Mouse (Mus musculus) kidney, adult 2 months (tissue): ENCODE measurements at regions not wholly inside any gene's neighbourhood (a gene's known extent, or its start where the extent isn't known, plus 50 kb on each side); places are given as distances from the start of the nearest gene placed in this dataset.

Source experiments
- CTCF ChIP-seq: fragments of 200-500 bp; conservative IDR thresholded peaks from 2 replicates; pipeline ENCODE4 v1.5.1; 2011; ENCODE audit warnings: low read depth, mild to moderate bottlenecking, control low read depth, low read length, moderate library complexity, mixed read lengths; ENCODE audit not compliant: insufficient read depth, insufficient read length
- POLR2A ChIP-seq: fragments of 200-500 bp; IDR thresholded peaks from one replicate; pipeline ENCODE4 v1.6.1; 2011; ENCODE audit warnings: low read depth, low read length, control low read depth

DNA sequence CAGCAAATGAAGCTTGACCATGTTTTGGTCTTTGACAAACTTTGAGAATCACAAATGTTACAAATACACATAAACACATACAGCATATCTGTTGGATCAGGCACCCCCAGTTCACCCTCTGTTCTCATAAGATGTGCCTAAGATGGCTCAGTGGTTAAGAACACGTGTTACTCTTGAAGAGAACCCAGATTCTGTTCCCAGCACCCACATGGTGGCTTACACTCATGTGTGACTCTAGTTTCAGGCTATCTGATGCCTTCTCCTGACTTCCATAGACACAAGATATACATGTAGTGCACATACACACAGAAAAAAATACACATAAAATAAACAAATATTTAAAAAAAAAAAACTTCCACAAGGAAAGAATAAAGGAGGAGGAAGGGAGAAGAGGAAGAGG lies 191.7 kb downstream of the Gm11361 start:
- no peak for TF ChIP-seq CTCF
- TF ChIP-seq POLR2A: no peak
